ENCODE assay signal across 8 mouse cellular contexts in the genomic region with DNA sequence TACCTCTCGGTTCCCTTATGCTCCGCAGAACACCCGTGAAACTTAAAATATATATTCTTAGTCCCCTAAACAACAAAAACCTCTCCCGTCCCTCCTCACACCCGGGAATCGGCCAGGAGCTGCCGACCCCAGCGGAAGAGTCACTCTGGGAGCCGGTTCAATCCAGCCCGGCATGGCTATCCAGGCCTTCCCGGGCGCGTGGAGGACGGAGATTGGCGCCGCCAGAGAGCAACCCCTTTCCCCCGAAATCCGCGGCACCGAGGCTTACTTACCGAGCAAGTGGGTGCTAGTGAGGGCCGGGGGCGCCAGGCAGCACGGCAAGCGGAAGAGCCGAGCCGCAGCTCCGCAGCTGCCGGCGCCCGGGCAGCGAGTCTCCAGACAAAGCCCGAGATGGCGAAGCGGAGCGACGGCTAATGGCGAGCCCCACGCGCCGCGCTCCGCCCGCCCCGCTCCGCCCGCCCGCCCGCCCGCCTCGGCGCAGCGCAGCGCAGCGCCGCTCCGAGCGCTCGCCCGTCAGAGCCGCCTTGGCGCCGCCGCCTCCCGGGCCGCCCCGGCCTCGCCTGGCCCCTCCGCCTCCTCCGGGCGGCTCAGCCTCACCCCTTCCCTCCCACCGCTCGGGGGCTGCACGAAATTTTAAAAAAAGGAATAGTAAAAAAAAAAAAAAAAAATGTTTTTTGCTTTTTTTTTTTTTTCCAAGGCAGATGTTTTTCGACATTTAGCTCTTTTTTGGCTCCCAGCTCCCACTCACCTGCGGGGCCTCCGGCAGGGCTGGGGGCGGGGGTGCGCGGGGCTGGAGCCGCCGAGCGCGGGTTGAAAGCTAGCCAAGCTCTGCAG. TPM values are rescaled to one million over a fixed set of nuclear protein-coding genes. Genes with fewer than 3 reads are reported as not detected.
A peak's percentile ranks its signal among the peaks of the same experiment; 100 is the strongest.
DNase-seq lines count a peak whose midpoint lies in the region; ATAC-seq and TF ChIP-seq lines count a peak whose summit lies in the region.

No protein-coding gene starts in this region.

- ATAC-seq in liver, embryonic 14.5 days (ENCODE audit: insufficient read depth) = peak; percentile 34; the same call in 1 of the 2 replicates

- TF ChIP-seq CTCF in liver, embryonic 14.5 days (IDR thresholded peaks at IDR 0.05; ENCODE audit: low read depth) = no peak
- no peak for TF ChIP-seq CTCF in thymus, adult 2 months (IDR thresholded peaks at IDR 0.05; ENCODE audit: borderline replicate concordance, control insufficient read depth, extremely low read depth, insufficient read depth, low read length, poor library complexity)

- H3K27me3 ChIP-seq in liver, embryonic 14.5 days (ENCODE audit: control insufficient read depth, insufficient read depth, low read length) = no peaks in the 10 kb centered on the region; the same call in 1 of the 2 replicates
- H3K27me3 ChIP-seq in thymus, adult 2 months (ENCODE audit: control insufficient read depth, insufficient read depth, low read length) = no peaks in the 10 kb centered on the region; the same call in 1 of the 2 replicates

- peak overlapping the region; percentile 100 for H3K9ac ChIP-seq in liver, embryonic 14.5 days (replicated peaks)

- intact Hi-C loops in gastrocnemius, postnatal 14 days (cut with DNase I; ENCODE audit: low total_unique reads) = no loop called here

- H3K4me2 ChIP-seq in liver, embryonic 14.5 days (ENCODE audit: low read depth) = peak overlapping the region; percentile 98

- under 1% methylated on average over 84 of the region's 84 CpGs for WGBS in liver, embryonic 14.5 days (ENCODE audit: insufficient replicate concordance)
- WGBS in thymus, adult 2 months = under 1% methylated on average over 84 of the region's 84 CpGs

- peaks cover 17% of the 10 kb centered on the region for H3K36me3 ChIP-seq in liver, embryonic 14.5 days (replicated peaks; ENCODE audit: control insufficient read depth, insufficient read depth, low read depth)
- peaks cover 12% of the 10 kb centered on the region for H3K36me3 ChIP-seq in thymus, adult 2 months (ENCODE audit: control insufficient read depth, insufficient read depth, low read length)

- DNase-seq in frontal cortex, postnatal 36 days (ENCODE audit: low spot score in 2 of 2) = peak; percentile 47 to 51
- no peak for DNase-seq in frontal cortex, adult 2 months (ENCODE audit: extremely low spot score in 1 of 2, low spot score in 1 of 2)
- peak; percentile 59 for DNase-seq in c-Kit-negative CD71-positive TER-119-positive erythroid progenitor cells, embryonic 14.5 days (ENCODE audit: low read depth, low spot score)
- DNase-seq in gastrocnemius, postnatal 14 days = peak; percentile 65
- DNase-seq in kidney, adult 11 months = peak; percentile 56
- DNase-seq in liver, embryonic 14.5 days (ENCODE audit: low read depth in 3 of 3, low spot score in 3 of 3) = no peak
- peak; percentile 81 for DNase-seq in neural tube, embryonic 10.5 days (ENCODE audit: extremely low spot score, low spot score)
- peak; percentile 62 for DNase-seq in thymus, adult 2 months

- peaks cover 8 to 20% of the 10 kb centered on the region in 2 experiments for H3K4me1 ChIP-seq in liver, embryonic 14.5 days (replicated peaks; ENCODE audit: control insufficient read depth in 2 of 2, insufficient read depth in 2 of 2, low read length in 1 of 2)
- H3K4me1 ChIP-seq in thymus, adult 2 months (replicated peaks; ENCODE audit: control insufficient read depth, insufficient read depth, low read length) = peaks cover 15% of the 10 kb centered on the region

- peak overlapping the region; percentile 95 to 99 for H3K4me3 ChIP-seq in liver, embryonic 14.5 days (ENCODE audit: insufficient read depth in 1 of 2, low read depth in 2 of 2, low read length in 2 of 2)
- peak overlapping the region; percentile 99 for H3K4me3 ChIP-seq in thymus, adult 2 months (ENCODE audit: control insufficient read depth, insufficient read depth, low read length)

- TF ChIP-seq EP300 in liver, embryonic 14.5 days (IDR thresholded peaks at IDR 0.05; ENCODE audit: low read depth) = no peak

- H3K27ac ChIP-seq in liver, embryonic 14.5 days = peak overlapping the region; percentile 86
- H3K27ac ChIP-seq in thymus, adult 2 months (ENCODE audit: control insufficient read depth, insufficient read depth, low read length) = peak overlapping the region; percentile 93

- no peaks in the 10 kb centered on the region for H3K9me3 ChIP-seq in liver, embryonic 14.5 days (ENCODE audit: control insufficient read depth, low read length)

- TF ChIP-seq POLR2A in thymus, adult 2 months (IDR thresholded peaks at IDR 0.05; ENCODE audit: control insufficient read depth, extremely low read depth, insufficient read depth, low read length, poor library complexity) = no peak; the same call in 1 of the 2 replicates

RNA-seq across cellular contexts. Expression of gene Ubtf, which starts 0.7 kb away (rescaled TPM):
- polyA plus RNA-seq in frontal cortex, adult 2 months (2012; rRNA removed) = 96.7 and 99.3 TPM in 2 replicates
- total RNA-seq in gastrocnemius, postnatal 14 days (2021) = 10 to 100 TPM; 38.2 to 45.5 TPM
- 19.9 and 34.7 TPM in 2 replicates for polyA plus RNA-seq in liver, embryonic 14.5 days (2012; rRNA removed)
- polyA plus RNA-seq in liver, embryonic 14.5 days (2014; fragmentation: Nextera tagmentation; extraction: Ambion mirVana) = 42.5 and 48.8 TPM in 2 replicates
- polyA plus RNA-seq in thymus, adult 2 months (2012; rRNA removed) = 59.7 and 67.9 TPM in 2 replicates

RNA-seq across cellular contexts. Expression of gene Atxn7l3, which starts 22.4 kb away (rescaled TPM):
- 142 and 147 TPM in 2 replicates for polyA plus RNA-seq in frontal cortex, adult 2 months (2012; rRNA removed)
- total RNA-seq in gastrocnemius, postnatal 14 days (2021) = 10 to 100 TPM; 15.9 to 17.5 TPM
- polyA plus RNA-seq in liver, embryonic 14.5 days (2012; rRNA removed) = 11.0 and 11.6 TPM in 2 replicates
- 3.6 and 4.7 TPM in 2 replicates for polyA plus RNA-seq in liver, embryonic 14.5 days (2014; fragmentation: Nextera tagmentation; extraction: Ambion mirVana)
- 89.9 TPM in 2 replicates for polyA plus RNA-seq in thymus, adult 2 months (2012; rRNA removed)

RNA-seq across cellular contexts. Expression of gene Tmub2, which starts 34.1 kb away (rescaled TPM):
- 82.5 and 85.4 TPM in 2 replicates for polyA plus RNA-seq in frontal cortex, adult 2 months (2012; rRNA removed)
- 10 to 100 TPM; 14.8 to 14.9 TPM for total RNA-seq in gastrocnemius, postnatal 14 days (2021)
- polyA plus RNA-seq in liver, embryonic 14.5 days (2012; rRNA removed) = 19.1 and 19.8 TPM in 2 replicates
- 19.3 and 24.7 TPM in 2 replicates for polyA plus RNA-seq in liver, embryonic 14.5 days (2014; fragmentation: Nextera tagmentation; extraction: Ambion mirVana)
- polyA plus RNA-seq in thymus, adult 2 months (2012; rRNA removed) = 74.1 and 74.2 TPM in 2 replicates

RNA-seq across cellular contexts. Expression of gene Slc4a1, which starts 47.2 kb away (rescaled TPM):
- 0.48 and 0.60 TPM in 2 replicates for polyA plus RNA-seq in frontal cortex, adult 2 months (2012; rRNA removed)
- 1 to 10 TPM in 1 of 2 experiments, under 1 TPM in 1; 0.59 to 1.5 TPM for total RNA-seq in gastrocnemius, postnatal 14 days (2021)
- 570 and 632 TPM in 2 replicates for polyA plus RNA-seq in liver, embryonic 14.5 days (2012; rRNA removed)
- polyA plus RNA-seq in liver, embryonic 14.5 days (2014; fragmentation: Nextera tagmentation; extraction: Ambion mirVana) = 606 and 703 TPM in 2 replicates
- 0.11 and 0.34 TPM in 2 replicates for polyA plus RNA-seq in thymus, adult 2 months (2012; rRNA removed)

RNA-seq across cellular contexts. Expression of gene Asb16, which starts 50.2 kb away (rescaled TPM):
- polyA plus RNA-seq in frontal cortex, adult 2 months (2012; rRNA removed) = 2.3 and 2.7 TPM in 2 replicates
- 10 to 100 TPM; 58.9 to 61.2 TPM for total RNA-seq in gastrocnemius, postnatal 14 days (2021)
- polyA plus RNA-seq in liver, embryonic 14.5 days (2012; rRNA removed) = 0.39 and 0.44 TPM in 2 replicates
- polyA plus RNA-seq in liver, embryonic 14.5 days (2014; fragmentation: Nextera tagmentation; extraction: Ambion mirVana) = 0.05 and 0.08 TPM in 2 replicates
- 0.12 and 0.27 TPM in 2 replicates for polyA plus RNA-seq in thymus, adult 2 months (2012; rRNA removed)

Comparison
In these comparisons a context has a peak if more than half of its experiments do, and no peak if none do; other contexts are left out.
1. DNase-seq: peak in frontal cortex, postnatal 36 days (2 of 2), c-Kit-negative CD71-positive TER-119-positive erythroid progenitor cells, embryonic 14.5 days (single experiment), gastrocnemius, postnatal 14 days (single experiment), kidney, adult 11 months (single experiment), neural tube, embryonic 10.5 days (single experiment) and thymus, adult 2 months (single experiment); none in frontal cortex, adult 2 months (0 of 2) and liver, embryonic 14.5 days (0 of 3).